Mouse (Mus musculus): ENCODE measurements around the gene Irx4. TPM values are rescaled to one million over a fixed set of nuclear protein-coding genes. Genes with fewer than 3 reads are reported as not detected.

The Irx4 gene
- not detected for polyA plus RNA-seq (2014; fragmentation: Illumina TruSeq; extraction: RNeasy Lipid Tissue Mini Kit (QIAGEN cat#74804); ENCODE audit: low read depth, low replicate concordance)

GRCm38 (mm10) chr13:73260354-73261035, at the start of gene Irx4:
Gene Irx4, plus strand, starts transcription at chr13:73260479.

Other genes with a start within 250 kb of the Irx4 start
- 71.8 TPM for gene Mrpl36, start 68.0 kb downstream of the Irx4 start, polyA plus RNA-seq (2014; fragmentation: Illumina TruSeq; extraction: RNeasy Lipid Tissue Mini Kit (QIAGEN cat#74804); ENCODE audit: low read depth, low replicate concordance)
- gene Ndufs6, start 68.1 kb downstream of the Irx4 start, polyA plus RNA-seq (2014; fragmentation: Illumina TruSeq; extraction: RNeasy Lipid Tissue Mini Kit (QIAGEN cat#74804); ENCODE audit: low read depth, low replicate concordance), result 39.7 TPM
- 7.2 TPM for gene Lpcat1, start 206.7 kb downstream of the Irx4 start, polyA plus RNA-seq (2014; fragmentation: Illumina TruSeq; extraction: RNeasy Lipid Tissue Mini Kit (QIAGEN cat#74804); ENCODE audit: low read depth, low replicate concordance)